In genomic region chr10:111298140-111299098, GRCm38 (mm10) we compare ENCODE assay signal across 8 mouse cellular contexts. TPM values are rescaled to one million over a fixed set of nuclear protein-coding genes. Genes with fewer than 3 reads are reported as not detected.
DNase-seq lines count a peak whose midpoint lies in the region; ATAC-seq and TF ChIP-seq lines count a peak whose summit lies in the region.

Bbs10 (plus strand) TSS chr10:111298679.

- H3K27me3 ChIP-seq in embryonic facial prominence, embryonic 14.5 days (replicated peaks; ENCODE audit: control insufficient read depth, insufficient read depth, low read length): no peaks in the 10 kb centered on the region
- no peaks in the 10 kb centered on the region for H3K27me3 ChIP-seq in heart, adult 2 months (ENCODE audit: control insufficient read depth, insufficient read depth, low read length)
- H3K27me3 ChIP-seq in limb, embryonic 13.5 days: no peaks in the 10 kb centered on the region
- no peaks in the 10 kb centered on the region for H3K27me3 ChIP-seq in midbrain, embryonic 16.5 days (ENCODE audit: control insufficient read depth, insufficient read depth, low read depth, low read length)

- H3K27ac ChIP-seq in embryonic facial prominence, embryonic 14.5 days (replicated peaks; ENCODE audit: low read depth, low read length): peak within 1 kb of the TSS; percentile 90
- H3K27ac ChIP-seq in heart, adult 2 months: peak within 1 kb of the TSS; percentile 65
- peak within 1 kb of the TSS; percentile 87 for H3K27ac ChIP-seq in limb, embryonic 13.5 days
- peak within 1 kb of the TSS; percentile 96 for H3K27ac ChIP-seq in midbrain, embryonic 16.5 days (ENCODE audit: low read length)

- H3K79me2 ChIP-seq in heart, adult 2 months (replicated peaks; ENCODE audit: control insufficient read depth, insufficient read depth, low read length): no peaks in the 10 kb centered on the region

- H3K4me1 ChIP-seq in embryonic facial prominence, embryonic 14.5 days (ENCODE audit: control insufficient read depth, insufficient read depth, low read length): peaks cover 5% of the 10 kb centered on the region; the same call in 1 of the 2 replicates
- no peaks in the 10 kb centered on the region for H3K4me1 ChIP-seq in heart, adult 2 months (ENCODE audit: control insufficient read depth, insufficient read depth, low read length)
- H3K4me1 ChIP-seq in limb, embryonic 13.5 days: no peaks in the 10 kb centered on the region
- H3K4me1 ChIP-seq in midbrain, embryonic 16.5 days (ENCODE audit: control insufficient read depth, insufficient read depth, low read length): peaks cover 6% of the 10 kb centered on the region

- TF ChIP-seq EP300 in heart, adult 2 months (IDR thresholded peaks at IDR 0.05; ENCODE audit: insufficient read depth, low read depth, low read length): no peak

- H3K36me3 ChIP-seq in embryonic facial prominence, embryonic 14.5 days (ENCODE audit: control insufficient read depth, insufficient read depth, low read length): peaks cover under 1% of the 10 kb centered on the region; the same call in 1 of the 2 replicates
- H3K36me3 ChIP-seq in heart, adult 2 months (ENCODE audit: control insufficient read depth, insufficient read depth, low read length): peaks cover 3% of the 10 kb centered on the region; the same call in 1 of the 2 replicates
- H3K36me3 ChIP-seq in limb, embryonic 13.5 days: peaks cover under 1% of the 10 kb centered on the region; the same call in 1 of the 2 replicates
- H3K36me3 ChIP-seq in midbrain, embryonic 16.5 days (ENCODE audit: control insufficient read depth, insufficient read depth, low read length): no peaks in the 10 kb centered on the region

- H3K4me2 ChIP-seq in embryonic facial prominence, embryonic 14.5 days (ENCODE audit: low read depth, low read length): peak within 1 kb of the TSS; percentile 71
- peak within 1 kb of the TSS; percentile 65 for H3K4me2 ChIP-seq in limb, embryonic 13.5 days (replicated peaks)
- H3K4me2 ChIP-seq in midbrain, embryonic 16.5 days (ENCODE audit: low read length): peak within 1 kb of the TSS; percentile 75

- WGBS in embryonic facial prominence, embryonic 14.5 days: 1% methylated on average over 29 of the region's 54 CpGs
- 1% methylated on average over 53 of the region's 54 CpGs for WGBS in heart, adult 2 months
- under 1% methylated on average over 54 of the region's 54 CpGs for WGBS in limb, embryonic 13.5 days
- WGBS in midbrain, embryonic 16.5 days: under 1% methylated on average over 54 of the region's 54 CpGs

- TF ChIP-seq CTCF in heart, adult 2 months (IDR thresholded peaks at IDR 0.05): peak; percentile 65

- ATAC-seq in embryonic facial prominence, embryonic 14.5 days (ENCODE audit: low read depth): peak; percentile 99
- ATAC-seq in limb, embryonic 13.5 days (ENCODE audit: low FRiP score, low read depth): peak; percentile 99
- ATAC-seq in midbrain, embryonic 16.5 days: peak; percentile 99

- peak within 1 kb of the TSS; percentile 67 for H3K4me3 ChIP-seq in embryonic facial prominence, embryonic 14.5 days (ENCODE audit: low read depth, low read length)
- H3K4me3 ChIP-seq in heart, adult 2 months: peak within 1 kb of the TSS; percentile 71
- peak within 1 kb of the TSS; percentile 69 for H3K4me3 ChIP-seq in limb, embryonic 13.5 days
- H3K4me3 ChIP-seq in midbrain, embryonic 16.5 days (ENCODE audit: low read depth, low read length): peak within 1 kb of the TSS; percentile 75

- intact Hi-C loops in heart, adult 2 months (cut with DNase I): loop anchor here (2.0 to 5.0 kb wide), 4 partner anchors 71 to 674 kb away; partner anchors contain the start of genes Krr1, Nap1l1 and Osbpl8

- no peaks in the 10 kb centered on the region for H3K9me3 ChIP-seq in embryonic facial prominence, embryonic 14.5 days (ENCODE audit: control insufficient read depth, low read length)
- H3K9me3 ChIP-seq in limb, embryonic 13.5 days: no peaks in the 10 kb centered on the region
- H3K9me3 ChIP-seq in midbrain, embryonic 16.5 days (replicated peaks; ENCODE audit: control insufficient read depth, low read length, poor library complexity, severe bottlenecking): no peaks in the 10 kb centered on the region

- DNase-seq in 3134 (ENCODE audit: extremely low read depth, insufficient read length, low spot score): peak; percentile 98
- DNase-seq in adrenal gland, postnatal 4 days (ENCODE audit: low spot score in 2 of 2): peak; percentile 76 to 88
- peak; percentile 99 for DNase-seq in embryonic facial prominence, embryonic 14.5 days (ENCODE audit: low spot score)
- DNase-seq in heart, adult 2 months: peak; percentile 96 to 97
- DNase-seq in kidney, adult 8-10 months: peak; percentile 94 to 95
- peak; percentile 82 to 95 for DNase-seq in spleen, postnatal 10 days (ENCODE audit: low spot score in 2 of 2)

- TF ChIP-seq POLR2A in heart, adult 2 months (IDR thresholded peaks at IDR 0.05; ENCODE audit: insufficient read depth, low read depth, low read length): peak; percentile 89

- peak within 1 kb of the TSS; percentile 78 for H3K9ac ChIP-seq in embryonic facial prominence, embryonic 14.5 days (ENCODE audit: low read depth, low read length)
- peak within 1 kb of the TSS; percentile 73 for H3K9ac ChIP-seq in heart, adult 2 months (ENCODE audit: low read depth, low read length)
- H3K9ac ChIP-seq in limb, embryonic 13.5 days: peak within 1 kb of the TSS; percentile 77
- H3K9ac ChIP-seq in midbrain, embryonic 16.5 days (ENCODE audit: low read depth, low read length): peak within 1 kb of the TSS; percentile 80

RNA-seq across cellular contexts. Expression of gene Bbs10, which starts in this region (rescaled TPM):
- 1 to 10 TPM; 7.3 to 8.6 TPM for total RNA-seq in adrenal gland, postnatal 4 days (2021)
- polyA plus RNA-seq in embryonic facial prominence, embryonic 14.5 days (2014; fragmentation: Nextera tagmentation; extraction: Ambion mirVana): 4.0 and 5.8 TPM in 2 replicates
- total RNA-seq in heart, adult 2 months (2021): 1 to 10 TPM; 2.4 to 2.7 TPM
- polyA plus RNA-seq in heart, adult 2 months (2012; rRNA removed): 1.1 and 2.5 TPM in 2 replicates
- 5.3 and 6.0 TPM in 2 replicates for polyA plus RNA-seq in limb, embryonic 13.5 days (2015; fragmentation: Nextera tagmentation; extraction: Ambion mirVana)
- polyA plus RNA-seq in midbrain, embryonic 16.5 days (2015; fragmentation: Nextera tagmentation; extraction: Ambion mirVana): 5.6 TPM in 2 replicates

Comparison
In these comparisons a context has a peak if more than half of its experiments do, and no peak if none do; other contexts are left out.
1. Peak in every context shown above with its lines: DNase-seq, ATAC-seq, H3K4me3 ChIP-seq and H3K27ac ChIP-seq.